Mouse (Mus musculus) liver, adult (tissue): ENCODE results near the gene Acta2.

ENCODE experiments used
- GATA4 ChIP-seq: IDR thresholded peaks from 2 replicates; pipeline ENCODE4 v1.6.1; 2014; ENCODE audit warnings: mild to moderate bottlenecking, low read length; ENCODE audit not compliant: insufficient replicate concordance

The Acta2 gene

DNA sequence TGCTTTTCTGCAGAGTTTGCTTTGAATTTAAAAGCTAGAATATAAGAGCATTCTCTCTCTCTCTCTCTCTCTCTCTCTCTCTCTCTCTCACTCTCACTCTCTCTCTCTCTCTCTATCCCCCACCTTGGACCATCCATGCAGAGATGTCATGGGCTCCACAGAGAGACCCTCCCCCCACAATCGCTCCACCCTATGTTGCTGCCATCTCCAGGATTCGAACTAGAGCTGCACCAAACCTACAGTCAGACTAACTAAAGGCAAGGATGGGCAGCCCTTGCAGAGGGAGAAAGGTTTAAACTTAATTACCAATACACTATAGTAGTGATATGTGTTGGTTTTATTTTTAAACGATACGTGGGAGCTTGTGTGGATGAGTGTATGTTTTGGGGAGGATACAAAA, 4.8 kb downstream of the Acta2 start:
- no peak for TF ChIP-seq GATA4

DNA sequence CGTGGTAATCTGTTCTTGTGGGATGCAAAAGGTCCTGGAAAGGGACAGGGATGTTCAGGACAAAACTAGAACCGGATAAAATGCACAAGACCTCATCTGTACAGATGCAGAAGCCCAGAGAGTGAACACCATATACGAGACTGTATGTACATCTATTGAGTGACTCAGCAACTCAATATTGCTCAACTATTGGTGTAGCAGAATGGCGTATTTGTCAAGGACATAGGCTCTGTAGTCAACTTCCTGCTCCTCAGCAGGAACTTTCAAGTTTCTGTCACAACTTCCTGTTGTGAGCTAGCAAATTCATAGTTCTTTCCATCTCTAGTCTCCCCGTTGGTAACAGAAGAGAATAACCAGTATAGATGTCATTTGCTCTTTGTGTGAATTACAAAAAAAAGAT, 6.8 kb downstream of the Acta2 start:
- no peak for TF ChIP-seq GATA4

DNA sequence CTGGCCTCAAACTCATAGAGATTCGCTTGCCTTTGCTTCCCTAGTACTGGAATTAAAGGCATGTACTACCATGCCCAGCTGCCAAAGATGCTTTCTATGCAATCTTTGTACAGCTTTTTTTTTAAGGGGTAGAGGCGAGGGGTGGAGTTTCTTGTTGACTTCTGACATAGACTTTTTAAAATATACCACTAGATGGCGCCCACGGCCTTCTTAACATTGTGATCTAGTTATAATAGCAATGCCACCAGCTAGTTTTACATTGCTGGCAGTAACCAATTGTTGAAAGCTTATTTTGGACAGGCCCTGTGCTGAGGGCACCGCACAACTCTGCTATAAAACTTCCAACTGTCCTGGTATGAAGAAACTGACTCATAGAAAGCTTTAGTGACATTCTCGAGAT, 11.3 kb downstream of the Acta2 start:
- no peak for TF ChIP-seq GATA4

DNA sequence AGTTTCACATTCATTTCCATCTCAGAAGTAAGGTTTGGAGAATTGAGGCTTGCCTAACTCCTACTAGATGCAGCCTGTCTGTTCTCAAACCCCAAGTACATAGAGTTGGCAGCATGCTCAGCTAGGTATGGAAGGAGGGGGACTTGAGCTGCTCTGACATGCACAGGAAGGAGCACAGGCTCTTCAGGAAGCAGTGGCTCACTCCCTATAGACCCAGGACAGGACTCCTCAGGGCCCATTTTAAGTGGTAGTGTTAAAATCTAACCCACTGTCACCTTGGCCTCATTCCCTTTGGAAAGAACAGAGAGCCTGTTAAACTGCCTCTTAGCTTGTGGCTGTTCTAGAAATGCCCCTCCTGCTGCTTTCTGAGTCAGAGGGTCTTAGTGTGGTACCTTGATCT, 12.5 kb downstream of the Acta2 start:
- TF ChIP-seq GATA4, result no peak

DNA sequence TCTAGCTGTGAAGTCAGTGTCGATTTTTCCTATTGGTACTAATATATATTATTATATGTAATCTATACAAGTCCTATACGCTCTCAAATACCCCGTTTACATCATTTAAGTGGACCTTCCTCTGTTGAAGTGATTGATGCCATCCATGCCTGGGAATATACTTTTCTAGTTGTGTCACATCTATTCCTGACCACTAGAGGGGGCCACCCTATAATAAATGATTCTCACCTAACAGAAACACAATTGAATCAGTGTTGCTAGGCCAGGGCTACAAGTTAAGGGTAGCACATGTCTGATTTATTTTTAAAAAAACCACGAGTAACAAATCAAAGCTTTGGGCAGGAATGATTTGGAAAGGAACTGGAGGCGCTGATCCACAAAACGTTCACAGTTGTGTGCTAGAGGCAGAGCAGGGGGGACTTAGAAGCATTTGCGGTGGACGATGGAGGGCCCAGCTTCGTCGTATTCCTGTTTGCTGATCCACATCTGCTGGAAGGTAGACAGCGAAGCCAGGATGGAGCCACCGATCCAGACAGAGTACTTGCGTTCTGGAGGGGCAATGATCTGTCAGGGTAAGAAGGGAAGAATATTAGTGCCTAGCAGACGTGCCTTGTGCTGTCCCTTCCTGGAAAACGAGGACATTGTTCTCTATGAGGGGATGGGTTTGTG, 14.0 kb downstream of the Acta2 start:
- TF ChIP-seq GATA4, result no peak

DNA sequence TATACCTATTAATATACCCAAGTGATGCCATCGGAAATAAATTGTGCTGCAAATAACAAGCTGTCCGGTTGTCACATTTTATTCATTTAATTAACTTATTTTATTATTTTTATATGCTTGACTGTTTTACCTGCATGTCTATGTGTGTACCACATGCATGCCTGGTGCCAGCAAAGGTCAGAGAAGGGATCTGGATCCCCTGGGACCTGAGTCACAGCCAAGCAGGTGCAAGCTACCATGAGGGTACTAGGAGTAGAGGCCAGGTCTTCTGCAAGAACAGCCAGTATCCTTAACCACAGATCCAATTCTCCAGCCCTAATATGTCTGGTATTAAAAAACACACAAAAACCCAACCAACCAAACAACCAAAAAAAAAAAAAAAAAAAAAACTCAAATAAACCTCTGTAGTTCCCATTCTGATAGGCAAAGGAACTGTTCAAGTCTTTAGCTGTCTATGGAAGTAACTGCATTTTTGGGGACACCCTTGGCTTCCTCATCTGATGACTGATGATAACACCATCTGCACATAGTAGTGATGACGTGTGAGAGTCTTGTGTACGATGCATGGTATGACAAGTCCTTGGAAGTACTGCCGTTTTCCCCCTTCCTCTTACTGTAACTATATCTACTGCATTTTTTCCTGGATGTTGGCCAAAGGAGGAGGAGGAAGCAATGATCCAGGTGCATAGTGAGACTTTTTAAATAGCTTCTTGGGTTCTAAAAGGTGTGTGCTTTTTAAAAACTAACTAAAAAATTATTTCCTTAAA, 14.9 kb downstream of the Acta2 start:
- no peak for TF ChIP-seq GATA4

- TF ChIP-seq GATA4, result no peak
These were observed 17.6 kb downstream of the Acta2 start for GRCm38 (mm10) chr19:34237746-34238145.

- TF ChIP-seq GATA4, result no peak
These were observed 19.3 kb downstream of the Acta2 start for GRCm38 (mm10) chr19:34236049-34236448.

DNA sequence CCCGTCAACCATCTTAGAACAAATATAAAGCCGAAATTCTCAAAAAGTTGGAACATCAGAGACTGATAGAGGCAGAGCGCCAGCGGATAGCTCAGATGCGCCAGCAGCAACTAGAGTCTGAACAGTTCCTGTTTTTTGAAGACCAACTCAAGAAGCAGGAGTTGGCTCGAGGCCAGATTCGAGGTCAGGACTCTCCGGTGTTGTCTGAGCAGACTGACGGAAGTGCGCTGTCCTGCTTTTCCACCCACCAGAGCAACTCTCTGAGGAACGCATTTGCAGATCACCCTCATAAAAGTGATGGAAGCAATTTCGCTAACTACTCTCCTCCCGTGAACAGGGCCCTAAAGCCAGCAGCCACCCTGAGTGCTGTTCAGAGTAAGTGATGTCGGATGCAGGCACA, 21.4 kb downstream of the Acta2 start:
- no peak for TF ChIP-seq GATA4

DNA sequence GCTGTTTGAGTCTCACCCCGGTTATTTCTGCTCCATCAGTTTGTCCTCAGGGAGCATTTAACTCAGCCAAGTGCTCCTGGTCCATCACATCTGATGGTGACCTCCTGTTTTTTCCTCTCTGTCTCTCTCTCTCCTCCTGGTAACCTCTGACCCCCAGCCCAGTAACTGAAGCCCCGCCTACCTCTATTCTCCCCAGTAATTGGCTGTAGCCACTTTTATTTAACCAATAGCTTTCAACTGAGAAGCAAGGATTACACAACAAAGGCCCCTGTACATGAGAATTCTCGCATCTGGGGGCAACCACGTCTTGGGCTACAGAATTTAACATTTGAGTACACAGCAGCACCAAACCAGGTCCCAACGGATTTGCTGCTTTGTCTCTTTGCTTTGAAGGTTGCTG, 23.1 kb downstream of the Acta2 start:
- no peak for TF ChIP-seq GATA4

- TF ChIP-seq GATA4, result no peak
These were observed 23.8 kb downstream of the Acta2 start for GRCm38 (mm10) chr19:34231596-34231995.

- TF ChIP-seq GATA4, result no peak
These were observed 32.6 kb downstream of the Acta2 start for GRCm38 (mm10) chr19:34222805-34223204.

DNA sequence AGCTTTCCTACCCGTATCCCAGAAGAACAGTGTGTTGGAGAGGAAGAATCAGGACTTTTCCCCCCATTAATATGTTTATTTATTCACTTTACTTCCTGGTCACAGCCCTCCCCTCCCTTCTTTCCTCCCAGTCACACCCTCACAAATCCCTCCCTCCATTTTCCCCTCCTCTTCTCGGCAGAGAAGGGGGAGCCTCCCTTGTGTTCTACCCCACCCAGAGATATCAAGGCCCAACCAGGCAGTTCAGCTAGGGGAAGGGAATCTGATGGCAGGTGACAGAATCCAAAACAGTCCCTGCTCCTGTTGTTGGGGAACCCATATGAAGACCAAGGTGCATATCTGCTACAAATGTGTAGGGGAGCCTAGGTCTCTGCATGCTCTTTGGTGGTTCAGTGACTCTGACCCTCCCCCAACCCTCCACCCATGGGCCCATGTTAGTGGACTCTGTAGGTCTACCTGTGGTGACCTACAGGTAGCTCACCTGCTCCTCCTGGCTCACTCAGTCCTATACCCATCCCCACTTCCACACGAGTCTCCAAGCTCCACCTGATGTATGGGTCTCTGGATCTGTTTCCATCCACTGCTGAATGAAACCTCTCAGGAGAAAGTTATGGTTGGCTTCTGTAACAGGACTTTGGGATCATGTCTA, 34.5 kb downstream of the Acta2 start:
- TF ChIP-seq GATA4, result no peak

DNA sequence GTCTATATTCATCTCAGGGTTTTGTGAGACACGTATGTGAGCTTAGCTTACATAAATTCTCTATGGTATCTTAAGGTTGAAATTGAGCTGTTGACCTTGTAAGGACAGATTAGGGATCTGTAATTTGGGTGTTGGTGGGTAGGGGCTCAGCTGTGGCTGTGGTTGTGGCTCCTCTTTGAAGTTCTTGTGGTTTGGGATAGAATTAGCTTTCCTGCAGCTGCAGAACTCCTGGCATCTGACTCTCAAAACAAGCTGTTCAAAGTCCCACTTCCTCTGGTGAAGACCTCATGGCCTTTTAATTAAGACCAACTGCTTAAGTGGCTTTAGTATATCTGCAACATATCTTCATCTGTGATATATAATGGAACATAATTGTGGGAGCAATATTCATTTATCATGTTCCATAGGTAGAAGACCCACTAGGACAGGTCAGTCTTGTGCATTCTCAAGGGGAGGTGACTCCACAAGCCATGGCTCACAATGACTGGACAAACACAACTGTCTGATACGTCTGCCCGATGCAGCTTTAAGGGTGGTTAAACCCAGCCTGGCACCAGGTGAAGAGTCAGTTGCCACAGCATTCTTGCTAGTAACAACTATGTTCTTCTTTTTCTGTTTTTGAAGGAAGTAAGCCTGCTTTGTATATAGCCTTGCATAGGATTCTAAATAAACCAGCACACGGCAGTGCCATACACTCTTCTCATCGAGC, 36.0 kb downstream of the Acta2 start:
- no peak for TF ChIP-seq GATA4

GRCm38 (mm10) chr19:34217761-34218160, 37.6 kb downstream of the Acta2 start:
- TF ChIP-seq GATA4, result no peak

DNA sequence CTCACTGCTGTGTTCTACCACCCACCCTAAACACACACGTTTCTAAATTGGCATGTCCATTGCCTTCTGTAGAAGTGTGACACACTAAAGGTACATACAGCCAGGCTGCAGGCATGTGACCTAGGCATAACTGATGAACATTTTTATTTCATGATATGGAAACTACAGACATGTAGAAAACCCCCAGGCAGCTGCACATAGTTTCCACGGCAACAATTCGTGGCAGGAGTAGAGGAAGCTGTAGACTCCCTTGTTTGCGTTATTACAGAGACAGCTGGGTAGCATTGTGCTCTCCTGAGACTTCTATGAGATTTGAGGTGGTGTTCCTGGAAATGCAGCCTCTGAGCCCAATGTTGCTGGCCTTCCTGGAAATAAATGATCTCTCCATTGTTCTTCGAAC, 38.4 kb downstream of the Acta2 start:
- no peak for TF ChIP-seq GATA4
